18 mouse cellular contexts compared by ENCODE assay signal in genomic region chr11:45546861-45547260, GRCm38 (mm10).
DNase-seq lines count a peak whose midpoint lies in the region; ATAC-seq lines count a peak whose summit lies in the region.
"Had no signal": no experiment of that assay in that cellular context is flagged by ENCODE, and none has a peak within 500 bp of the region (broad histone marks: within the 10 kb centered on the region; RNA-seq: fewer than 3 reads in every experiment).

No protein-coding gene starts in this region.

- H3K27me3 ChIP-seq in limb, embryonic 10.5 days (ENCODE audit: low read depth, poor library complexity, severe bottlenecking): peaks cover 35% of the 10 kb centered on the region
- peaks cover 3% of the 10 kb centered on the region; the same call in 1 of the 2 replicates for H3K27me3 ChIP-seq in limb, embryonic 12.5 days
- no peaks in the 10 kb centered on the region for H3K27me3 ChIP-seq in liver, embryonic 11.5 days (replicated peaks; ENCODE audit: control insufficient read depth, insufficient read depth, low read length)
- H3K27me3 ChIP-seq: embryonic facial prominence, embryonic 12.5 days; forebrain, embryonic 13.5 days; forebrain, embryonic 15.5 days had no signal

- no peak overlapping the region for H3K4me2 ChIP-seq in limb, embryonic 12.5 days
- H3K4me2 ChIP-seq in liver, embryonic 11.5 days: no peak overlapping the region
- H3K4me2 ChIP-seq: embryonic facial prominence, embryonic 12.5 days; forebrain, embryonic 13.5 days; forebrain, embryonic 15.5 days had no signal

- H3K4me3 ChIP-seq in limb, embryonic 10.5 days: no peak overlapping the region
- H3K4me3 ChIP-seq in limb, embryonic 12.5 days (replicated peaks): no peak overlapping the region
- H3K4me3 ChIP-seq in liver, embryonic 11.5 days (ENCODE audit: low read depth, low read length): no peak overlapping the region
- H3K4me3 ChIP-seq: embryonic facial prominence, embryonic 10.5 days; embryonic facial prominence, embryonic 12.5 days; forebrain, embryonic 13.5 days; forebrain, embryonic 15.5 days had no signal

- DNase-seq in heart, adult 11 months: peak; percentile 92
- no peak for DNase-seq in heart, postnatal 4 days
- DNase-seq in limb, embryonic 10.5 days (ENCODE audit: low spot score): peak; percentile 20
- DNase-seq in liver, embryonic 11.5 days (ENCODE audit: low spot score): no peak
- DNase-seq: adrenal gland, adult 8-10 months; adrenal gland, postnatal 14 days; adrenal gland, postnatal 36 days; cerebellum, adult 11-12 months; cerebellum, adult 2 months; cerebellum, adult 9-10 months; cerebellum, postnatal 10 days; cerebellum, postnatal 25 days; forebrain, postnatal 0 days had no signal

- WGBS in limb, embryonic 10.5 days: 85% methylated on average over 2 of the region's 2 CpGs
- WGBS in limb, embryonic 12.5 days: 67% methylated on average over 2 of the region's 2 CpGs
- WGBS in liver, embryonic 11.5 days: 49% methylated on average over 2 of the region's 2 CpGs

- H3K9ac ChIP-seq in limb, embryonic 12.5 days (replicated peaks): no peak overlapping the region
- no peak overlapping the region for H3K9ac ChIP-seq in liver, embryonic 11.5 days (ENCODE audit: low read depth, low read length)
- H3K9ac ChIP-seq: embryonic facial prominence, embryonic 12.5 days; forebrain, embryonic 13.5 days; forebrain, embryonic 15.5 days; forebrain, postnatal 0 days had no signal

- ATAC-seq in limb, embryonic 12.5 days (ENCODE audit: insufficient number of reproducible peaks, insufficient read depth, low FRiP score, low TSS enrichment, low read depth): no peak
- no peak for ATAC-seq in liver, embryonic 11.5 days (replicated peaks; ENCODE audit: low FRiP score)
- ATAC-seq: forebrain, embryonic 13.5 days; forebrain, embryonic 15.5 days; forebrain, postnatal 0 days had no signal

- no peaks in the 10 kb centered on the region for H3K36me3 ChIP-seq in limb, embryonic 10.5 days
- no peaks in the 10 kb centered on the region for H3K36me3 ChIP-seq in limb, embryonic 12.5 days
- no peaks in the 10 kb centered on the region for H3K36me3 ChIP-seq in liver, embryonic 11.5 days (ENCODE audit: control insufficient read depth, insufficient read depth, low read length)
- H3K36me3 ChIP-seq: embryonic facial prominence, embryonic 10.5 days; embryonic facial prominence, embryonic 12.5 days; forebrain, embryonic 15.5 days had no signal

- no peaks in the 10 kb centered on the region for H3K9me3 ChIP-seq in limb, embryonic 10.5 days (replicated peaks)
- H3K9me3 ChIP-seq in limb, embryonic 12.5 days: no peaks in the 10 kb centered on the region
- H3K9me3 ChIP-seq in liver, embryonic 11.5 days (ENCODE audit: control insufficient read depth, low read length): no peaks in the 10 kb centered on the region
- H3K9me3 ChIP-seq: embryonic facial prominence, embryonic 10.5 days; embryonic facial prominence, embryonic 12.5 days; forebrain, embryonic 13.5 days; forebrain, embryonic 15.5 days had no signal

- H3K27ac ChIP-seq in limb, embryonic 10.5 days: 0 out of 2 replicates have a peak overlapping the region, but pooled peaks have one; percentile 25
- peak overlapping the region; percentile 19; the same call in 1 of the 2 replicates for H3K27ac ChIP-seq in limb, embryonic 12.5 days
- H3K27ac ChIP-seq in liver, embryonic 11.5 days (ENCODE audit: low read depth, low read length): no peak overlapping the region
- H3K27ac ChIP-seq: embryonic facial prominence, embryonic 10.5 days; embryonic facial prominence, embryonic 12.5 days; forebrain, embryonic 13.5 days; forebrain, embryonic 15.5 days had no signal

- H3K4me1 ChIP-seq in limb, embryonic 10.5 days: peaks cover 49% of the 10 kb centered on the region
- peaks cover 31% of the 10 kb centered on the region for H3K4me1 ChIP-seq in limb, embryonic 12.5 days (replicated peaks)
- no peaks in the 10 kb centered on the region for H3K4me1 ChIP-seq in liver, embryonic 11.5 days (replicated peaks; ENCODE audit: control insufficient read depth, insufficient read depth, low read length)
- H3K4me1 ChIP-seq: embryonic facial prominence, embryonic 12.5 days had no signal

Comparison
In these comparisons a context has a peak if more than half of its experiments do, and no peak if none do; other contexts are left out.
1. DNase-seq: peak in heart, adult 11 months (single experiment) and limb, embryonic 10.5 days (single experiment); none in heart, postnatal 4 days (single experiment) and liver, embryonic 11.5 days (single experiment).